Mouse (Mus musculus): ENCODE data around the gene Lhx8.

Lhx8 gene

DNA sequence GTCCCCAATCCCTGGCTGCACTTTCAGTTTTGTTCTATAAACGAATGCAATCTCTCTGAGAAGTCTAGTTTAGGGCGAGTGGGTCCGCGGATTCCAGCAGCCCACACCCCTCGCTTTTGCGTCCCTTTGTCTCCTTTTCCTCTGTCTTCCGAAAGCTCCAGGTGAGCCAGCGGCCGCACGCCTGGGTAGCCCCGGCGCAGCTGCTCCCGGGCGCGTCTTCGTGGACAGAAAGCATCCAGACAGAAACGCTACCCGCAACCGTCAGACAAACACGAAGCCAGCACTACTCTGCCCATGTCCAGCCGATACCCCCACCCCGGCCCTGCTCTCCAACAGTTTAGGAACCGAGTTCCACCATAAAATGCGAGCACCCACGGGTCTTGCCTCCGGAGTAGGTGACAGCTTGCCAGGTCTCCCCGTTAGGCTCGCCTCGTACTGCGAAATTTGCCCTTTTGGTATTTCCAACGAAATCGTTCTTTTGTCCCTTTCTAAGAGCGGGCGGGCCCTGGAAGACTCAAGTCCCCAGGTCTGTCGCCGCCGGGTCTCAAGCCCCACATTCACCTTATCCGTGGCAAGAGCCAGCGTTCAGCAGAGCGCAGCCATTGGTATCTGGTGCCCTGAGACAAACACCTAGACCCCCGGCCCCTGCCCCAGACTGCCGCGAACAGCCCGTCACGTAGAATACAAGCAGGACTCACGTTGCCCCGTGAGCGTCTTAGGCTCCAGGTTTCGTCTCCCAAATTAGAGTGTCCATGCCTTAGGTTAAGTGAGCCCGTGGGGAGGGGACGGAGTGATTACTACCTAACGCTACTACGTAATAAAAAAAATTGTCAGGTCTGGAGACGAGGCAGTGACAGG, 907 bp downstream of the Lhx8 start:
- CTCF ChIA-PET: interaction anchor here in 2 of 4 experiments (0.8 to 2.4 kb wide), 4 partner anchors 67 to 267 kb away, joined by 3 to 14 read pairs (median 3); partner anchors contain the start of genes Cryz (in 2 of the 2) and Tyw3 (in 1 of the 2)

DNA sequence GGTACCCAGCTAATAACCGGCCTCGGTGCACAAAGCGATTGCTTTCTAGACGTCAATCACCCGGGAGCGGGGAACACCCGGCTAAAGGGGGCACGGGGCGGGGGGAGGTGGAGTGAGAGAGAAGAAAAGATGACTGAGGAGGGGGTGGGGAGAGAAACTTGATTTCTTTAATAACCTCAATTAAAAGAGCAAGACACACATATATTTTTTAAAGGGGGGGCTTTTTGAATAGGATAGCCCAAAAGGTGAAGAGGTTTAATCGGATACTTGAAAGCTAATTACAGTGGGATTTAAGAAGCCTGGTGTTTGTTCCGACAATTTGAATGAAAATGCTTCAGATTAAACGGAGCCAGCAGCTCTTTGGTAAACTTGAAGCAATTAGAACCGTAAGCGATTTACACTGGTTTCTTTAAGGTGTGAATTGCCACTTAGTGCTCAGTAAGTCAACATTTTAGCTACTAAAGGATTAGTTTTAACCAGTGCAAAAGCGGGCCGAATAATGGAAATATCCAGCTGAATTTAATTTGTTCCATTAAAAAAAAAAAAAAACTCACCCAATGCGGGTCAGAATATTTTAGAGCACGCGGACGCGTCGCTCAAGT, 1.6 kb downstream of the Lhx8 start:
- CTCF ChIA-PET: interaction anchor here in 2 of 4 experiments (0.8 to 2.4 kb wide), 4 partner anchors 68 to 268 kb away, joined by 3 to 14 read pairs (median 3); partner anchors contain the start of genes Cryz (in 2 of the 2) and Tyw3 (in 1 of the 2)
- POLR2A ChIA-PET: interaction anchor here in 2 of 4 experiments (0.6 to 1.5 kb wide), 8 partner anchors 35 to 416 kb away, joined by 3 to 4 read pairs (median 4); partner anchors contain the start of genes Rabggtb (in 1 of the 2) and Tyw3 (in 1 of the 2)

More for the DNA sequence above, 907 bp downstream of the Lhx8 start:
- POLR2A ChIA-PET: interaction anchor here in 1 of 4 experiments (0.6 to 1.5 kb wide), 5 partner anchors 35 to 417 kb away, joined by 3 to 4 read pairs (median 4); partner anchors contain the start of genes Rabggtb and Tyw3

DNA sequence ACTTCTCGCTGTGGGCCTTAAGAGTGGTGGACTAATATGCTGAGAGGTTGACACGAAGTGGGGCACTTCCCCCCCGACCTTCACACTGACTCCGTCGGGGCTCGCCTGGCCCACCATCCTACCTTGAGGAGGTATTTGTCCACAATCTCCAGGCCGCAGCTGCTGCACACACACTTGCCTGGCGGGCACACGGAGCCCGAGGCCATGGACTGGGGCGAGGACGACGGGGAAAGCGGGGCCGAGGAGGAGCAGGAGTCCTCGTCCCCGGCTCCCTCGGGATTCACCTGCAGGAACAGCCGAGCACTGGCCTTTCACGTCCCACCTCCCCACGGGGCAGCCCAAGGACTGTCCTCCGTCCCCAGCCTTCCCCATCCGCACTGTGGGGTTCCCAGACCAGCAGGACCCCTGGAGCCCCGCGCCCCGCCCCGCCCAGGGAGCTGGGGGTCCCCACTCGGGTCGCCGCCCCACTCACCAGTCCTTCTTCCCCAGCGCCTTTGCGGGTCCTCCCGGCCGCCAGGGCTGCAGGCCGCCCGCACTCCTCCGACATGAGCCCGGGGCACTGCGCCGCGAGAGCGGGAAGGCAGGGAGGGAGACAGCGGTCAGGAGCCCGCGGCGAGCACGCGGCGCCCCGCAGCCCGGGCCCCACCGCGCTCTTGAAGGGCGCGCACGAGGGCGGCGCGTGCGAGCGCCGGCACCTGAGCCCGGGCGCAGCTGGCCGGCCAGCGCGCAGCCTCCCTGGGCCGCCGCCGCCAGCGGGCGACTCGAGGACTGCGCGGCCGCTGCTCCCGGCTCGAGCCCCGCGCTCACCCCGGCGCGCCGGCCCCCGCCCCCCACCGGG, 2.4 kb downstream of the Lhx8 start:
- CTCF ChIA-PET: interaction anchor here in 2 of 4 experiments (0.8 to 2.4 kb wide), 4 partner anchors 69 to 268 kb away, joined by 3 to 14 read pairs (median 3); partner anchors contain the start of gene Cryz (in 1 of the 2)
- POLR2A ChIA-PET: interaction anchor here in 2 of 4 experiments (0.6 to 0.9 kb wide), 6 partner anchors 36 to 399 kb away, joined by 3 to 4 read pairs (median 4); no protein-coding TSS in a partner anchor

DNA sequence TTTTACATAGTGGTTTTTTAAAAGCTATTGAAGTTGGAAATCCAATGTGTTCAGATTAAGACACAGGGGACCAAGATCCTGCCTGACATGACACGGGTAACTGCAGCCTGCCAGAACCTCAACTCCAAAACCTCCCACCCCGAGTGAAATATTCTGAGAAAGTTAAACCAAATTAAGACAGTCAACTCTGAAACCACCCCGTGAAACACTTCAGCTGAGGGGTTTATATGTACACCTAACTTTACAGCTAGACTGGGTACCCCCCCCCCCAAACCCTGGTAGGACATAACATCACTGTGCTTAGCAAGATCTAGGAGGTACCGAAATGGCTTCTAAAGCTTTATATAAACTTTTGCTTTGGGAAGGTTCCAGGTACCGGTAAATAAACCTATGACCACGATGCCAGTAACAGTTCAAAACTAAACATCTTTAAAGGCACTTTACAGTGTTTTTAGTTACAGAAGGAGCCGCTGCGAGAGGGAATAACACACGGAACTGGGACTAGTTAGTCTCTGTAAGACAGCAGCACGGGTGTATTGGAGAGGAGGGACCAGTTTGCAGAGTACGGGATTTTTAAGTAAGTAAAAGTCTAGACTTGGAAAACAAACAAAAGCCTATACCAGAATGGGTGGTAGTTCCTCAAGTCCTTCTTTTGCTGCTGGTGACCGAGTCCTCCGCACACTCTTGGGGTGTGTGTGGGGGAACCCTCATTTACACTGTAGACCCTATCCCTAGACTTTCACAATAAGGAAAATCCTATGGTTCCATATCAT, 3.2 kb downstream of the Lhx8 start:
- CTCF ChIA-PET: interaction anchor here in 2 of 4 experiments (1.1 to 1.2 kb wide), 2 partner anchors 10 to 245 kb away, joined by 3 read pairs; no protein-coding TSS in a partner anchor

DNA sequence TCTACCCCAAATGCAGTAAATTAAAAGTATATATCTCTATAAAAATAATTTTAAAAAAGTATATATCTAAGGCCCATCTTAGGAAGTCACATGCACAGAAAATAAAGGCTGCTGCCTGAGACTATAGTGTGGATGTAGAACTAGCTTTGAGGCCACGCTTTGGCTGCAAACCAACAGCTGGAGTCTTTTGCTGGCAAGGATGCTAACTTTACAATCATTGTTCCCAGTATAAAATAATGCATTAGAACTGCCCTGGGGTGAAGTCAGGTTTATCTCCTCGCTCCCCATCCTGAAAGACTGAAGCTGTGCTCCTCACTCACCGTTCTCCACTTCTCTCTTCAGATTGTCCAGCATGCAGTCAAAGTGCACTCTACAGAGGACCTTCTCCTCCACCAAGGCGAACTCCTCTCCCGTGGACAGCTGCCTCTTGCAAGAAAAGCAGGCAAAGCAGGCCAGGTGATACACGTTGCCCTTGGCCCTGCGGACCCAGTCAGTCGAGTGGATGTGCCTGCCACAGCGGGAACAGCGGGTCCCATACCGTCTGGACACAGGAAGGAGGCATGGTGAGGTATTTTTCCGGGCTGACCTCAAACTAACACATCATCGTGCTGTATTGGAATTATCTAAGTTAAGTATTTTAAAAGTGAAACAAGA, 8.4 kb downstream of the Lhx8 start:
- ChIA-PET POLR2A (no interaction called here), CTCF (no interaction called here)

More for the DNA sequence above, 3.2 kb downstream of the Lhx8 start:
- POLR2A ChIA-PET: interaction anchor here in 2 of 4 experiments (0.7 to 1.6 kb wide), 4 partner anchors 49 to 414 kb away, joined by 3 read pairs; partner anchors contain the start of gene Rabggtb (in 1 of the 2)

DNA sequence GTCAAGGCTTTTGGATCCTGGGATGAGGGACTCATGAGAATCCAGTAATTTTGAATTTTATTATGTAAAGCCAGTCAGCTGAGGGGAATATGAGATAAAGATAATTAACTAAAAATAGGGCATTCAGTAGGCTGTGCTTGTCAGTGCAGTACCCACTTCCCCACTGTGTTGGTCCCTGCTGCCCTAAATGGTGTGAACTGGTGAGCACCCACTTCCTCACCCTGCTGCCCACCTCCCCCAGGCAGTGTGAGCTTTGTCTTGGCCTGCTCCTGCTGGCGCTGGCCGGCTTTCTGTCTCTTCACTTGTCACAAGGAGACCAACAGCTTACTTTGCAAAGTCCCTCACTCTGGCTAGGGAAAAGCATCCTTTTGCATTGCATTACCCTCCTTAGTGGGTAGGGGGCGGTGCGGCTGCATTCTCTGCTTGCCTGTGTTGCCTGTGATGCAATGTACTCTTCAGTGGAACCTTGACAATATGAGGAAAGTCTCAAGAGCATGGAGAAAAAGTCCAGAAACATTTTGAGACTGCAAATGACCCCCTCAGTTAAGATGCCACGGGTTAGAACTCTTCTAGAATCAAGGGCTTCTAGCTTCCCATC, 12.7 kb downstream of the Lhx8 start:
- CTCF ChIA-PET: interaction anchor here (0.5 to 4.4 kb wide), 18 partner anchors 9 to 357 kb away, joined by 3 to 27 read pairs (median 3); no protein-coding TSS in a partner anchor

DNA sequence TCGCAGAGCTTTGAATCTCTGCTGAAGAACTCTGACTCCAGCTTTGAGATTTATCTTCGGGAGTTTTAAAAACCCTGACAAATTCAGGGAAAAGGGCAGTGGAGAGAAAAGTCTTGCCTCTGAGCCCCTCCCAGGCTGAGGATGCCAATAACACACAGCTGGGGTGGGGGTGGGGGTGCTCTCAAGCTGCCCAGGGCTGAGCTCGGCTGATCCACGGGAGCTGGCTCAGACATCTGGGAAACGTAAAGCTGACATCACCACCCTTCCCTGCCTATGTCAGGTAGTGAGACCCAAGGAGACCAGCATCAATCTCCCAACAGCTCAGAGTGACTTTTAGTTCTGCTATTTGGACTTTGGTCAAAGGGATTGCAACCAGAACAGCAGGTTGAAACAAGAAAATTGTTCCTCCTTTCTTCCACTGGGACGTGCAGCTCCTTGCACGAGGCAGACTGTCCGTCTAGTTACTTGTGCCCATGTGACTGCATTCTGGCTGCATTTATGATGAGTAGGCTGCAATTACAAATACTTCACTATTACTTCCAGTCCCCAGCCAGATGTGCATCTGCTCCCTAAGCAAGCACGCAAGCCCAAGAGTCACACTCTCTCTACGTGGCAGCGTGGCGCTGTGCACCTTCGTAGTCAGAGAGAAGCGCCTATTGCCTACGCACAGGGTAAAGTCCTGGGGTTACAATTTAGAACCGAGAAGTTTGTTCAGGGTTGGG, 25.1 kb downstream of the Lhx8 start:
- ChIA-PET CTCF (interaction anchor here in 2 of 4 experiments (1.2 to 1.9 kb wide), 3 partner anchors 13 to 60 kb away, joined by 3 to 5 read pairs (median 4); no protein-coding TSS in a partner anchor), POLR2A (no interaction called here)

More for the DNA sequence above, 12.7 kb downstream of the Lhx8 start:
- POLR2A ChIA-PET: no interaction called here

DNA sequence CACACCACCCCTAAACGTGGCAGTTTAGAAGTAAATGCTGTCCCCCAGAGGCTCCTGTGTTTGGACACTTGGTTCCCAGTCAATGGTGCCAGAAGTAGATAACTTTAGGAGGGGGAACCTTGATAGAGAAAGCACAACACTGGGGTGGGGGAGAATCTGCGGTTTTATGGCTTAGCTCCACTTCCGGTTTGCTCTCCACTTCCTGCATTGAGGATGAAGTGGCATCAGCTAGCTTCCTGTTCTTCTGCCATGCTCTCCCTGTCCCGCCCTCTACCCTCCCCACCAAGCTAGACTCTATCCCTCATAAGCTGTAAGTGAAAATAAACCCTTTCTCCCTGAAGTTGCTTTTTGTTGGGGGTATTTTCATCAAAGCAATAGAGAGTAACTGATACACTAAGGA, 29.4 kb downstream of the Lhx8 start:
- CTCF ChIA-PET: interaction anchor here in 1 of 4 experiments (1.2 kb wide), 1 partner anchor 271 kb away, joined by 3 read pairs; no protein-coding TSS in a partner anchor
- POLR2A ChIA-PET: no interaction called here

DNA sequence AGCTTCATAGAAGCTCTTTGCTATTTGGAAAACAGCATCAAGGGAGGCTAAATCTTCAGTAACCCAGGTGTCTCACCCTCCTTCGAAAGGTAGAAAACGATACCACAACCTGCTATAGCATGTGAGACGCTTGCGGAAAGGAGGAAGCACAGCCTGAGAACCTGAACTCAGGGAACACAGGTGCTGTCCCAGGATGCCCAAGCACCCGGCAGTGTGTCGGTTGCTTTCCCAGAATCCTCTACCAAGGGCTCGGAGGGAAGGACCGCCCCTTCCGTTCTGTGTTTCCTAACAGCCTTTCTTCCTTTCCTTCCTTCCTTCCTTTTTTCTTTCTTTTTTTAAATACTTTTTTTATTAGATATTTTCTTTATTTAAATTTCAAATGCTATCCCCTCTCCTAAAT, 30.5 kb downstream of the Lhx8 start:
- ChIA-PET CTCF (interaction anchor here in 1 of 4 experiments (0.6 kb wide), 1 partner anchor 164 kb away, joined by 3 read pairs; no protein-coding TSS in a partner anchor), POLR2A (interaction anchor here in 1 of 4 experiments (0.6 kb wide), 1 partner anchor 140 kb away, joined by 3 read pairs; no protein-coding TSS in a partner anchor)

DNA sequence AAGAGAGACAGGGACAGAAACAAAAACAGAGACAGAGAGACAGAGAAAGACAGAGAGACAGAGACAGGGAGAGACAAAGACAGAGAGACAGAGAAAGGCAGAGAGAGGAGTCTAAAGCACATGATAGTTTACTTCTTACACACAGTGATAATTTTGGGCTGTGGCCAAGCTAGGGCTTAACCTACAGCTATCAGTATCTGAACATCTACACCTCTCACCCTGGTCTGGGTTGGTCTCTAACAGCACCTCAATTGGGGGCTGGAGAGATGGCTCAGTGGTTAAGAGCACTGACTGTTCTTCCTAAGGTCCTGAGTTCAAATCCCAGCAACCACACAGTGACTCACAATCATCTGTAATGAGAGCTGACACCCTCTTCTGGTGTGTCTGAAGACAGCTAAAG, 32.0 kb downstream of the Lhx8 start:
- ChIA-PET POLR2A (no interaction called here), CTCF (no interaction called here)

DNA sequence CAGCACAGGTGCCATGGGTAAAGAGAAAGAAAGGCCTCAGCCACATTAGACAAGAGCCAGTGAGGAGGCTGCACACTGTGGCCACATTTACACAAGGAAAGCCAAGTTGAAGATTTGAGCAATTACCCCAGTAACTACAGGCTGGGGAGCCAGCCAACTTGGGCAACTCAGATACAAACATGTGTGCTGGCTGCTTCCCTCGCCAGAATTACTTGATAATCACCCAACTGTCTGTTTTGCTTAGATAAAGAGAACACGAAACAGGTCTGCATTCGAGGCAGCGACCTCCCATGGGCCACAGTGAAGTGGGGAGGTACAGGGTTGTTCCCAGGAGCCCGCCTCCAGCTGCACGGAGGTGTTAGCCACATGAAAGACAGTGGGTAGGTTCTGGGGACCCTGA, 33.0 kb downstream of the Lhx8 start:
- CTCF ChIA-PET: interaction anchor here in 1 of 4 experiments (0.7 kb wide), 1 partner anchor 20 kb away, joined by 3 read pairs; no protein-coding TSS in a partner anchor
- POLR2A ChIA-PET: no interaction called here

DNA sequence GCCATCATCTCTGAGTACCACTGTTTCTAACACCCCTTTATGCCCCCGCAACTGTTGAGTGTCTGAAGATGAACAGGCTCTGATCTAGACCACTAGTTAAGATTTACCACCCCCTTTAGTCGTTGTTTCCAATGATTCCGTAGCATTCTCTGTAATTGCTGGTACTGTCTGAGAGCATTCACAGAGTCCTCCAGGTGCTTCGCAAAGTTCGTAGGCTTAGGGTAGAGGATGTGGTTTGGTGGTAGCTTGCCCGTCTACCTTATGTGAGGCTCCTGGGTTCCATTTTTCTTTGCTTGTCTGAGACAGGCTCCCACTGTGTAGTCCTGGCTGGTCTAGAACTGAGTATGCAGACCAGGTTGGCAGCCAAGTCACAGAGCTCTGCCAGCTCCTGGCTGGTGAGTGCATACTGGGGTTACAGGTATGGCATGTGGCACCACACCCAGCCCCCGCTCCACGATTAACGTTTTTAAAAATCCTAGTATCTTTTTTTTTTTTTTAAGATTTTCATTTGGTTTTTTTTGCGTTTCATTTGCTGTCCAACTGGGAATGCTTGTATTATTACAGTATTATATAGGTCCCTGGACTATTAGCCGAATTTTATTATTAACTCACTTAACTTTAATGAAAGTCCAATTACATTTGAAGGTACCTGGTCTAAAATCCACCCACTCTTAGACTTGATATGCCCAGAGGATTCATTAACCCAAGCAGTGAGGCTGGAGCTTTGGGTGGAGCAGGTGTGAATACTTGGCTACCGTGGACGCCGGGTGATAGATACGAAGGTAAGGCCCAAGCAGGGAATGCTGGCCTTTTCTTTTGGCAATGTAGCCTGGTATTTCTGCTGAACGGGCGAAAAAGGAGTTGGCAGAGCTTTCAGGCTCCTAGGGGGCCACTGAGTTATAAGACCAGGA, 35.3 kb downstream of the Lhx8 start:
- CTCF ChIA-PET: no interaction called here
- POLR2A ChIA-PET: interaction anchor here in 1 of 4 experiments (0.7 kb wide), 1 partner anchor 1973 kb away, joined by 3 read pairs; no protein-coding TSS in a partner anchor

DNA sequence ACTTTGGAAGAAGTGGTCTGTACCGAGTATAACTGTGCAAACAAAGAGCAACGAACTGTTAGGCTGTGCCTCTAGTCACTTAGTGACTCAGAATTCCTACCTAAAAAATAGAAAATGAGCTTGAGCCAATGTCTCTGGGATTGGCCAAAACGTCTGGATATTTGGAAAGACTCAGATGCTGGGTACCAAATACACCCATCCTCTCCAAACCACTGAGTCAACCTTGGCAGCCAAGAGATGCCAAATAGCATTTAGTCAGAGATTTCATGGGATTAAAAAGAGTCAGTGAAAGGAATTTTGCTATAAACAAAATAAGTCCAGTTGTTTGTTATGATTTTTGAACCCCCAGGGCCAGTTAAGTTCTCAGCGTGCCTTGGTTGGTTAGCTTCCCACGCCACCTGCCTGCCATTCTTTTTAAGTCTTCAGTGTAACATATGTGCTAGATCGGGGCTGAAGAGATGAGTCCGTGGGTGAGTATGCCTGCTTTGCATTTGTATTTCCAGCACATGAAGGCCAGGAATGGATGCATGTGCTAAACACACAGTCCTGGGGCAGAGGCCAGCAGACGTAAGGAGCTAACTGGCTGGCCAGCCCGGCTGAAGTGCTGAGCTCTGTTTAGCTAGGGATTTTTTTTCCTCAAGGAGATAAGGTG, 36.5 kb downstream of the Lhx8 start:
- ChIA-PET POLR2A (interaction anchor here in 1 of 4 experiments (0.5 kb wide), 1 partner anchor 303 kb away, joined by 3 read pairs; no protein-coding TSS in a partner anchor), CTCF (interaction anchor here in 2 of 4 experiments (0.6 to 0.9 kb wide), 3 partner anchors 13 to 303 kb away, joined by 3 to 4 read pairs (median 3); partner anchors contain the start of gene Cryz (in 1 of the 2))

DNA sequence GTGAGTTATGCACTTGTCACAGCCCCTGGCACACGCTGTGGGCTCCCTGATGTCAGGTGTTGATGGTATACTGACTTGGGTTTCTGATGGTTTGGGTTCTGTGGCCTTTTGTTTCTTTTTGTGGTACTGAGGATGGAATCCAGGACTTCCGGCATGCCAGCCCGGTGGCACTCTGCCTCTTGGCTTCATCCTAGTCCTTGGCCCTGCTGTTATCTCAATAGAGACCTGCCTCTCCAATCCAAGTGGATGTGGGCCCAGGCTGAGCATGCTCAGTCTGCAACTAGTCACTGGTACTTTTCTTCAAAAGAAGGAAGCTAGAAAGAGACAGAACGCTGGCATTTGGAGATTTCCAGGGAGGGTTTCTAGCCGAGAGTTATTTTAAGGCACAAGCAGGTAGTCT, 38.3 kb downstream of the Lhx8 start:
- CTCF ChIA-PET: interaction anchor here in 1 of 4 experiments (0.6 kb wide), 1 partner anchor 456 kb away, joined by 3 read pairs; no protein-coding TSS in a partner anchor
- POLR2A ChIA-PET: no interaction called here

Data from embryonic stem cell, embryonic (primary cell).